Mouse (Mus musculus): ENCODE results near the gene Chchd10. TPM values are rescaled to one million over a fixed set of nuclear protein-coding genes. Genes with fewer than 3 reads are reported as not detected.

Gene Chchd10
- total RNA-seq, 2 experiments from 2014 or later = 328 to 340 TPM

DNA sequence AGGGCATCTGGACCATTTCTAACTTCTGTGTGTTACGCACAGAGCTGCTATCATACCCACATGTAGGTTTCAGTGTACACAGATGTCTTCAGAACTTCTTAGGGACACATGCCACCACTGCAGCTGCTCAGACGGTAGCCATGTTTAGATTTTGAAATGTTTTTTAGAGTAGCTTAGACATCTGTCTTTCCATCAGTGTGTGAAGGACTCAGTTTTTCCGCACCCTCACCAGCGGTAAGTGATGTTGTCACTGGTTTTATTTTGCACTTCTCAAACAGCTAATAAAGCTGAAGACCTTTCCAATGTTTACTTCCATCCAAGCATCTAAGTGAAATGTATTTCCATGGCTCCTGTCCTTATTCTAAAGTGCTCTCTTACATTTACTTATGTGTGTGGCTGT lies 26.0 kb upstream of the Chchd10 start:
- Histone ChIP-seq H3K4me3 (no peak overlapping the region), H3K27ac (no peak overlapping the region)
- DNase-seq (ENCODE audit: low spot score in 2 of 2) = no peak
- no peak for TF ChIP-seq CTCF (conservative IDR thresholded peaks at IDR 0.05)

DNA sequence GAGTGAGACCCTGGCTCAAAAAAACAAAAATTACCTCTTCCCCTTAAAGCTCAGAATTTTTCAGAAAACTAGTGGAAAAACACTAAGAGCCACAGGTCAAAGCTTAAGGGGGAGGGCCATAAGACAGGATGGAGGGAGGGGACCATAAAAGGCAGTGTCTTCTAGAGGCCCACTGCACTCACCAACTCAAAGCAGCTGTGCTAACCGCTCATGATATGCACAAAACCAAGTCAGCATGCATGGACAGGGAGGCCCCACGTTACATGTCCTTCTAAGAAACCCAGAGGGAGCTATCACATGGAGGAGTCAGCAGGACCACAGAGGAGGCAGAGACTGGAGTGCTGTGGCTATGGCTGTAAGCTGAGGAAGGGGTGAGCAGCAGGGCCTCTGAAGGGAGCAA lies 22.2 kb upstream of the Chchd10 start:
- Histone ChIP-seq H3K27ac (no peak overlapping the region), H3K4me3 (no peak overlapping the region)
- no peak for DNase-seq (ENCODE audit: low spot score in 2 of 2)
- no peak for TF ChIP-seq CTCF (conservative IDR thresholded peaks at IDR 0.05)

DNA sequence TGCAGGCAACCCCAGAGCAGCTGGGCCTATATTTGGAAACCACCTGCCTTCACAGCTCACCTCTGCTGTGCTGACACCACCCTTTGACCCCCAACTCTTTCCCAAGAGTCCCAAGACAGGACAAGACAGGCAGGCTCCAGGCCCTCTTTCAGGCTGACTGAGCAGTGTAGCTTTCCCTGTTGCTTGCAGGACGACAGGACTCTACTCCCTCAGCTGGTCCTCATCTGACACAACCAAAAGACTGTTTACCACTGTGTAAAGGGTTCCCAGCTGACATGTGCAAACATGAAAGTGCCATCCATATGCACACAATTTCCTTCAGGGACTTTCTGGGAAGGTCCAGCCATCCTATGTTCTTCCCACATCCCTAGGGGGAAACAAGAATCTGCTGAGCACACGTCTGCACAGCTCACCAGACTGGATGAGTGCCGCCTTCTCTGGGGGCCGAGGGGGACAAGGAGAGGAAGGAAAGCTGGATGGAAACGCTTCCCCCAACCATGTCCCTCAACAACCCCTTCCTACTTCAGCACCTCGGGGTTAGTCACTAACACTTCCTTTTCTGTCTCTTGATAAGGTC lies 19.8 kb upstream of the Chchd10 start:
- no peak for TF ChIP-seq CTCF (conservative IDR thresholded peaks at IDR 0.05)
- no peak for DNase-seq (ENCODE audit: low spot score in 2 of 2)
- Histone ChIP-seq H3K27ac (no peak overlapping the region), H3K4me3 (no peak overlapping the region)

DNA sequence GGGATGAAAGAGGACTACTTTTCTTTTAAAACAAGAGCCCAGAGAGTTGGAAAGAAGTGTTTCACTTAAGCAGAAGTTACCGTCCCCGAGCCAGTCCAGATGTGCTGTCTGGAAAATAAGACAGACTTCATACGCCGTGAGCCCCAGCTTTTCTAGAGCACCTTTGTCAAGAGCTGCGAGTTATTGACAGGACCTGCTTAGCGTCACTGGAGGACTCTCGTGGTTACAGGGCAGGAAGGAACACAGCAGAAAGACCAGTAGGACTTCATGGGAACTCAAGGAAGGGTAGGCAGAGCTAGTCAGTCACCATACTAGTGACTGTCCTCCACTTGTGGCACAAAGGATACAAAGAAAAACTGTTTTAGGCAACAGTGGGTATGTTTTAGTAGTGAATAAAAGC lies 17.4 kb upstream of the Chchd10 start:
- no peak overlapping the region for H3K4me3 ChIP-seq
- H3K27ac ChIP-seq = no peak overlapping the region
- no peak for DNase-seq (ENCODE audit: low spot score in 2 of 2)
- no peak for TF ChIP-seq CTCF (conservative IDR thresholded peaks at IDR 0.05)

DNA sequence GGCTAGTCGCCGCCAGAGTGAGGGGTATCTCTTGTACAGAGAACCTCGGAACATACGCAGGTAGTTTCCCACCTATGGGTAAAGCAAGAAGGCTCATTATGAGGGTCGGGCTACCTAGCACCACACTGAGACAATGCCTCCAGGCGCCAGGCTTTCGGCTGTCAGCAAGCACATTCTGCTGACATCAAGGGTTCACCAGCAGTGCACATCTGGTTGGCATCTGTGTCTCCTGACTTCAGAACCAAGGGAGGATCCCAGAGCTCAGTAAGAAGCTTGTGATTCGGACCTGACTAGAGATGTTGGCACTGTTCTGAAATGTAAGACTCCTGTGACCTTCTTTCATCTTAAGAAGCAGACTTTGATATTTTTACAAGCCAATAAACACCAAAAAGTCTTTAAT lies 16.1 kb upstream of the Chchd10 start:
- DNase-seq (ENCODE audit: low spot score in 2 of 2) = no peak
- no peak overlapping the region for H3K4me3 ChIP-seq
- H3K27ac ChIP-seq = no peak overlapping the region
- TF ChIP-seq CTCF (conservative IDR thresholded peaks at IDR 0.05) = no peak

DNA sequence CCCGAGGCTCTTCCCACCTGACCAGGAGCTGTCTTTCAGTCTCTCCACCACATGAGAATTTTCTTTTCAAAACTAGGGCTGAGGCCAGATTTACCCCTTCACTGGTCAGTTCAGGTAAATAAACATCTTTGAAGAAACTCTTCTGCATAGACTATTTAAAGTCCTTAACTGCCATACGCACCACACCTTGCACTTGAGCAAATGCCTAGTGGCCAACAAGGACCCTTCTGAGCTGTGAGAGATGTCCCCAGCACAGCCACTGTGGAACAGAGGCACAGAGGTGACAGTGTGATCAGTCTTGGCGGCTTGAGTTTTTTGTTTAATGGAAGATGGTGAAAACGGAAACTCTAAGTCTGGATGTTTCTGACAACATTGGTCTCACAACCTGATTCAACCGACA lies 13.9 kb upstream of the Chchd10 start:
- Histone ChIP-seq H3K27ac (no peak overlapping the region), H3K4me3 (no peak overlapping the region)
- no peak for DNase-seq (ENCODE audit: low spot score in 2 of 2)
- TF ChIP-seq CTCF (conservative IDR thresholded peaks at IDR 0.05) = no peak

DNA sequence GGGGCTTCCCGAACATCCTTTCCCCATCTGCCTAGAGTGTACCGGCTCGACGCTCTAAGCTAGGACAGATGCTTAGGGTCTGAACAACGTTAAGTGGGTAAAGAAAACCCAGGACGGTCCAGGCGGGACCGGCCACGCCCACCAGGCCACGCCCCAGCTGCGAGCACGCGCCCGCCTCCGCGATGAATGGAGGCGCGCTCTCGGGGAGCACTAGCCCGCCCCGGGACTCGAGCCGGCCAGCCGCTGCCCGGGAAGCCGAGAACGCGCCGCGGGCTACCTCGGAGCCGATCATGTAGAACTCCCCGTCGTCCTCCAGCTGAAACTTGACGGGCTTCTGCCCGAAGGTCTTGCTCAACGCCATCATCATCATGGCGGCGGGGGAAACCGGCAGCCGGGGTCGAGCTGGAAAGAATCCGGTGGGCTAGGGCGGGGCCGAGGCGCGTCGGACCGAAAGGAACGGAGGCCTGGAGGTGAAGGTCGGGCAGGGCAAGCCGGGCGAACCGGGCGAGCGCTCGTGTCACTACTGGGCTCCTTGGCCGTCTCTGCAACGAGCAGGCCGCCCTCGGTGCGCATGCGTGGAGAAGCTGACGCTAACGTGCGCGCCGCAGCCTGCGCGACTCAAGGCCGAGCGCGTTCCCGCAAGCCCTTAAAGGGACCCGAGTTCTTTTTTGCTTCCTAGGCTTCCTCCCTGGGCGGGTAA lies 11.8 kb upstream of the Chchd10 start, which contains the start of gene Smarcb1:
Gene Smarcb1, minus strand, starts transcription at position 592 of the 700 bp plus-strand sequence.
- no peak for TF ChIP-seq CTCF (conservative IDR thresholded peaks at IDR 0.05)

DNA sequence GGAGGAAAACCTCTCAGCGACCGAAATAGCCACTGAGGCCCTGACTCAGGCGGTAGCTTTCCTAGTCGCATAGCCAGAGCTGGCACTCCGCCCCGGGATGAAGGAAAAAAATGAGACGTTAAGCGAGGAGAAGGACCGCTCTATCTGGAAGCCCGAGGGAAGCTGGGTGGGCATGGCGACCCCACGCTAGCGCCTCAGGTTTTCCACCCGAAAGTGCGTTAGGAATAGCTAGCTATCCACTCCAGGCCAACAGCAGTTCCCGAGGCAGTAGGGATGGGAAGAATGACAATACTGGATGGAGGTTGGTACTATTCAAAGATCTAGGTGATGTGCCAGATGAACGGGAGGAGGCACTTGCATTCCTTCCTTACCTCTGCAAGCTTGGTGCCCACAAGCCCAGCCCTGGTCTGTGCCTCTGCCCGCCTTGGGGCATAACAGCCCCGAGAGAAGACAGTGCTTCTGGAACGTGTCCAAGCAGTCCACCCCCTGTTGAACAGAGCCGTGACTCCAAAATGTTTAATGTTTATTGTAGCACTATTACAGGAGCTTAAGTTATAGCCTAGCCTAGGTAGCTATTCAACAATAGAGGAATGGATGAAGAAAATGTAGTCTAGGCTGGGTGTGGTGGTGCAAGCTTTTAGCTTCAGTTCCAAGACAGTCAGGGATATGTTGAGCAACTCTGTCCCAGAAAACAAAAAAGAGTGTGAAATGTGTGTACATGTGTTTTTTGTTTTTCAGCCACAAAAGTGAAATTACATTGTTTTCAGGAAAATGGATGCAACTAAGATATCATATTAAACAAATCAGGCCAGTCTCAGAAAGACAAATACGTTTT lies 11.0 kb upstream of the Chchd10 start:
- no peak for DNase-seq (ENCODE audit: low spot score in 2 of 2)
- no peak for TF ChIP-seq CTCF (conservative IDR thresholded peaks at IDR 0.05)
- Histone ChIP-seq H3K27ac (peak overlapping the region; percentile 97), H3K4me3 (peak overlapping the region; percentile 100)

More for the DNA sequence above, 11.8 kb upstream of the Chchd10 start, which contains the start of gene Smarcb1:
- Histone ChIP-seq H3K27ac (peak within 1 kb of the TSS; percentile 97), H3K4me3 (peak within 1 kb of the TSS; percentile 100)
- DNase-seq (ENCODE audit: low spot score in 2 of 2) = peak; percentile 92 to 94

DNA sequence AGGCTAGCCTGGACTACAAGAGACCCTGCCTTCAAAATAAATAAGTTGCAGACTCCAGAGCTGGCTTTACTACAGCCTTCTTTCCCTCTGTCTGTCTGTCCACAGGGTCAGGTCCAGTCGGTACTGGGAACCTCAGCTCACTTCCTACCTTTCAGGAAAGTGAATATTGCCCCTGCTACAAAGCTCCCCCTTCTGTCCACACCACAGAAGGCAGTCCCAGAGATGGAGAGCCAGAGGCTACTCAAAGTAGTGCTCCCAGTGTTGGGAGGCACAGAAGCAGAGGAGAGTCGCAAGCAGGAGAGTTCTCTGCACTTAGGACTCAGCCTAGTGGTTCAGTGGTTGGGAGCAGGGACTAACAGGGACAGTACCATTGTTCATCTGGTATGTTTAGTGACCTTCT lies 8.6 kb upstream of the Chchd10 start:
- Histone ChIP-seq H3K4me3 (no peak overlapping the region), H3K27ac (no peak overlapping the region)
- no peak for DNase-seq (ENCODE audit: low spot score in 2 of 2)
- TF ChIP-seq CTCF (conservative IDR thresholded peaks at IDR 0.05) = peak; percentile 63

DNA sequence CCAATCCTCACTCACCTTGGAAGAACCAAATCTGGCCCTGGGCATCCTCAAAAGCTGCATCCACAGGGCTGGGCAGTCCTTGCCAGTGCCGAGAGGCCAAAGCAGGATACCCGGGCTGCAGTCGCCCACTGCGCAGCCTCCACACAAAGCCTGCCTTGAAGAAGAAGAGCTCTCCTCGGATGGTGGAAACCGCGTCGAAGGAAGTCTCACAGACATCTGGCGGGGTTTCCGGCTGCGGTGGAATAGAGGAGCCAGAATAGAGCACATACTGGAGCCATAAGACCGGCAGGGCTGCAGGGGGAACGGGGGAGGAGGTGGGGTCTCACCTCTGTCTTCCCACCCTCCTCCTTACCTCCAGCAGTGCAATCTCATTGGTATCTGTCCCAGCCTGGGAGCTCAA lies 6.5 kb upstream of the Chchd10 start:
- TF ChIP-seq CTCF (conservative IDR thresholded peaks at IDR 0.05) = no peak
- Histone ChIP-seq H3K27ac (no peak overlapping the region), H3K4me3 (no peak overlapping the region)
- DNase-seq (ENCODE audit: low spot score in 2 of 2) = no peak

DNA sequence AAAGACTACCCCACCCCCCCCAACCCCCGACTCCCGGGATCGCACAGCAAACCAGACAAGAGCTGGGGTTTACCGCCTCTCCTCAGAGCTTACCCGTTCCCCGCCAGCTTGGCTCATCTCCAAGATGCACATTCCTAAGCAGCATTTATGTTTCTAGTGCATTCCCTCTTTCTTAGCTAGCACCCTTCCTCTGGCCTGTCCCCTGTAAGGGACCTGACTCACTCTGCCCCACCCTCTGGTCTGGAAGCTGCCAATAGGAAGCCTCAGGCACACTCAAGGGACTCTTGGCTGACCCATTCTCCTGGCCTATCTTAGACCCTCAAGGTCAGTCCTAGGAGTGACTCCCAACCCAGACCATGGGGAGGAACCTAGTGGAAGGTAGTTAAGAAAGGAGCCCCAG lies 2.6 kb upstream of the Chchd10 start:
- no peak for DNase-seq (ENCODE audit: low spot score in 2 of 2)
- TF ChIP-seq CTCF (conservative IDR thresholded peaks at IDR 0.05) = no peak
- no peak overlapping the region for H3K4me3 ChIP-seq
- H3K27ac ChIP-seq = no peak overlapping the region

DNA sequence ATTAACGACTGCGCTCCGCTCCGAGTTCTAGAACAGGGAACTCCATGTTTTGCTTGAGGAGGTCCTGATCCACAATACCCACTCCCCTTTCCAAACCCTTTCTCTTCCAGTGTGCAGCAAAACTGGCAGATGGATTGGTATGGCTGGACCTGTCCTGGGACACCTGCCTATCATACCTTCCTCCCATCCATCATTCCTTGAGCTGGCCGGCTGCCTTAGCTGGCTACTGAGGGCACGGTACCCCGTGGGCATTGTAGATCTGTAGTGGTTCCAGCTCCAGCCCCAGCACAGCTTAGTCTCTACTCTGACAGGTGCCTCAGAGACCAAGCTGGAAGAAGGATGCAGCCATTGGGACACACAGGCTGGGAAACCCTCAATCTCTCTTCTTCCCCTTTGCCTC lies 1.6 kb upstream of the Chchd10 start:
- TF ChIP-seq CTCF (conservative IDR thresholded peaks at IDR 0.05) = no peak
- no peak for DNase-seq (ENCODE audit: low spot score in 2 of 2)
- H3K4me3 ChIP-seq = no peak overlapping the region

DNA sequence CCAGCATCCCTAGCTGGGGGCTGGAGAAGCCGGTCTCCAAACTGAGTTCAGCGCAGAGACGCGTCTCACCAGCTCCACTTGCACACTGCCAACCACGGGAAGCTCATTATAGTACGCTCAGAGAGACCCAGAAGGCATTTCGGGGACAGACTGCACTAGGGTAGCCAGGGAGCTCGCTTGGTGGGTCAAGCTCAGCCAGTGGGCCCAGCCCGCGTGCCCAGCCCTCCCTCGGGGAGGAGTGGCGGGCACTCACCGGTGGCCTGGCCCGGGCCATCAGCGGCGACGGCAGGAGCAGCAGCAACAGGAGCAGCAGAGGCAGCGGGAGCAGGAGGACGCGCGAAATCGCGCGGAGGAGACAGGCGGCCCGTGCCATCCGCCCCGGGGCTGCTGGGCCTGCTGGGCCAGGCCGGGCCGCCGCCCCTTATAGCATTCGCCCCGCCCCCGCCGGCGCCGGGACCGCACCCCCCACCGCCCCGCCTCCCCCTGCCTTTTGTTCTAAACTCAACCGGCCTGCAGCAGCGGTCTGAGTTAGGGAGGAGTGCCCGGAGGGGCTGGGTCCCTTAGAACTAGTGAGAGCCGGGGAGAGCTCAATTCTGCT lies 750 bp upstream of the Chchd10 start:
- DNase-seq (ENCODE audit: low spot score in 2 of 2) = peak in 1 of 2 experiments; percentile 34
- no peak for TF ChIP-seq CTCF (conservative IDR thresholded peaks at IDR 0.05)
- peak overlapping the region; percentile 58 for H3K27ac ChIP-seq
- peak overlapping the region; percentile 64 for H3K4me3 ChIP-seq

More for the DNA sequence above, 1.6 kb upstream of the Chchd10 start:
- H3K27ac ChIP-seq = no peak overlapping the region

All from layer of hippocampus, adult 2 months (tissue).